Mouse (Mus musculus) heart, adult 18-20 months (tissue): ENCODE measurements around the gene Hbq1a. TPM values are rescaled to one million over a fixed set of nuclear protein-coding genes. Genes with fewer than 3 reads are reported as not detected.
"Not testable (repeated sequence)": the region's sequence is repeated elsewhere in the genome, so short reads cannot be mapped to it uniquely, and the experiment has no call there.

Source experiments
- DNase-seq, 2 experiments: peaks; one replicate each; pipeline ENCODE4 v3.0.0; 2021 to 2022; ENCODE audit warnings: mixed read lengths in 1 of 2
- long read RNA-seq, 2 experiments: library from polyadenylated mRNA; stranded (forward); transcript quantifications; one replicate each; pipeline ENCODE4 v2.0.0; 2021
- total RNA-seq, 2 experiments: library from RNA; stranded (reverse); gene quantifications; 2 replicates each; pipeline ENCODE4 v1.2.3; 2021

Gene Hbq1a
- total RNA-seq: 1 to 10 TPM in 1 of 2 experiments, under 1 TPM in 1; 0.87 to 1.2 TPM
- long read RNA-seq, experiment 1: 0 reads
- long read RNA-seq, experiment 2: 0 reads

DNA sequence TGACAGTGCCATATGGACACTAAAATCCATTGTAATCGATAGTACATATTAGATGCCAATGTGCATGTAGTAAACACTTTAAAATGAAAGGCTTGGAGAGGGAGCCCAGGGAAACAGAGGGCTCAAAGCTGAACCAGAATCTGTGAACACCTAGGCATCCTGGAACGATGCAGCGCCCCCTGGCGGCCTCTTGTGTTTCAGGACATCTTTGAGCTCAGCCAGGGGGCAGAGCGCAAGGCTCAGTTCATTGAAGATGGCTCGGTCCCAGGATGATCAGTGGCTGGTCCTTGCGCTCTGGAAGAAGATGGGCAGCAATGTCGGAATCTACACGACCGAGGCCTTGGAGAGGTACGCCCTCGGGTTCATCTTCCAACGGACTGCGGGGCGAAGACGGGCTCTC, at the start of gene Hbq1a:
Gene Hbq1a (plus strand): TSS at position 205 of the 400 bp plus-strand sequence.
- peak; percentile 43 to 74 for DNase-seq

DNA sequence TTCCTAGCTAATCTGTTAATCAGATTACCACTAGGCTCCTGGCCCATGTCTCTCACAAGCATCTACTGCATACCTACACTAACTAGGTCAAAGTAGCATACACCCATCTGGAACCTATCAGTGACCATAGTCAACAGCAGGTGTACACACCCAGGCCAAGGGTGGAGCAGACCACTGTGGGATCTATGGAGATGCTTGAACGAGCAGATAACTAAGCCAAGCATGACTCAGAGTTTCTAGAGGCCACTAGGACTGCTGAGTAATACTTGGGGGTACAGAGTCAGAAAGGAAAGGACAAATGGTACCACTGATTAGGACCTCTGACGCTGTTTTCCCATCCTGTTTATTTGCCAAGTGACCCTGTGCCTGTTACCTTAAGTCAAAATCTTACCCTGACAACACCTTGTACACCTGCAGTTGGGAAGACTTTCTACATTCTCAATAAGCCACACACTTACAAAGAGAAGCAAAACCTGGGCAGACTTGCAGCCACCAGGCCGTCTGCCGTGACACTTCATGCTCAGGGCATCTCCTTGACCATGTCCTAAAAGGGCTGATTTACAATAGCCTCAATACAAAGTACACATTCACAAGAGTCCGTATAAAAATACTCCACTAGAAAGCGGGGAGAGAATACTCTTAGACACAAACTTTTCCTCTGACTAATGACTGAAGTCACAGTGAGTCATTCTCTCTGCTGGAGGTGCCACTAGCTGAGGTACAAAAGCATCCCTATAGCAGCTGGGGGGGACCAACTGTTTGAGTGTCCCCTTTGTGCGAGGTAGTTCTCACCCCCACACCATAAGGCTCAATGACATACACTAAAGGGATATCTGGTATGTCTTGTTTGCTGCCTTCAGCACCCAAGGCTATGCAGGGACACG, 48.7 kb upstream of the Hbq1a start:
- DNase-seq: no peak

DNA sequence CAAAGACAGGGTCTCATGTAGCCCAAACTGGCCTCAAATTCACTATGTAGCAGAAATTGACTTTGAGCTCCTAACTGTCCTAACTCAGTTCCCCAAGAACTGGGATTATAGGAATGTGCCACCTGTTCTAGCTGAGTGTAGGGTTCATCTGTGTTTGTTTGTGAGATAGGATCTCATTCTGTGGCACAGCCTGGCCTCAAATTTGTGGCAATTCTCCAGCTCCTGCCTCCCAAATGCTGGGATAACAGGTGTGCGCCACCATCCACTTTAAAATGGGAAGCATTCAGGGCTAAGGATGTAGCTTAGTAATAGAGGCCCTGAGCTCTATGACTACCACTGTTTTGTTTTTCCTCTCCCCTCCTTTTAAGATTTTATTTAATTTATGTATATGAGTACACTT, 46.7 kb upstream of the Hbq1a start:
- no peak for DNase-seq

DNA sequence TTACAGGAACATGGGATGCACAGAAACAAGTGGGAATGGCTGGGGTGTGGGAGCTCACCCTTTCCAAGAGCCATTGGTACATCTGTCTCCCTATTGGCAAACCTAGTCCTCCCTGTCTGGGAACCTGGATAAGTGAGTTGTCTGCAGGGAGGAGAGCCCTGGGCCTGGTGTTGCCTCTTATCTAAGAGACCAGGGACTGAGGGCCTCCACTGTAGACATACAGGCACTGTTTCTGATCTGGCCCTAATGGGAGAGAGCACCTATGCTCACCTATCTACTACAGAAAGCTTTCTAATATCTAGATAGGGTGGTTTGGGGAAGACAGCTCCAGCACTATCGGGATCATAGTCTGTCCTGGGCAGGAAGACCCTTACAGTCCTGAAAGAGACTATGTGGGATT, 43.7 kb upstream of the Hbq1a start:
- no peak for DNase-seq

DNA sequence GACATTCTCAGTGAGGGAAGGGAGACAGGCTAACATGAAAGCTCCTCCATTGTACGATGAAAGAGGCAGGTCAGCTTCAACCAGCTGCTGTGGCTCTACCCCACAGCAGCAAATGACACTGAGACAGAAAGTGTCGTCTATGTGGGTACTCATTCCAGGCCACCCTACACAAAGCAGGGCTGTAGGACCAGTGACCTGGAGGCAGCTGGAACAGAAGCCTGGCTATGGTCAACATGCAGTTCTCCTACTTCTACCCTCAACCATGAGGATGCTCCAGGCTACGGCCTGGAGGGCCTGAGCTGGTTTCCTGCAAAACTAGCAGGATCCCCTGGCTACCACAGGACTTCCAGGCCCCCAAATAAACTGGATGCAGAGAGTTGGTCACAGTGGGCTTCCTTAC, 43.3 kb upstream of the Hbq1a start:
- no peak for DNase-seq

DNA sequence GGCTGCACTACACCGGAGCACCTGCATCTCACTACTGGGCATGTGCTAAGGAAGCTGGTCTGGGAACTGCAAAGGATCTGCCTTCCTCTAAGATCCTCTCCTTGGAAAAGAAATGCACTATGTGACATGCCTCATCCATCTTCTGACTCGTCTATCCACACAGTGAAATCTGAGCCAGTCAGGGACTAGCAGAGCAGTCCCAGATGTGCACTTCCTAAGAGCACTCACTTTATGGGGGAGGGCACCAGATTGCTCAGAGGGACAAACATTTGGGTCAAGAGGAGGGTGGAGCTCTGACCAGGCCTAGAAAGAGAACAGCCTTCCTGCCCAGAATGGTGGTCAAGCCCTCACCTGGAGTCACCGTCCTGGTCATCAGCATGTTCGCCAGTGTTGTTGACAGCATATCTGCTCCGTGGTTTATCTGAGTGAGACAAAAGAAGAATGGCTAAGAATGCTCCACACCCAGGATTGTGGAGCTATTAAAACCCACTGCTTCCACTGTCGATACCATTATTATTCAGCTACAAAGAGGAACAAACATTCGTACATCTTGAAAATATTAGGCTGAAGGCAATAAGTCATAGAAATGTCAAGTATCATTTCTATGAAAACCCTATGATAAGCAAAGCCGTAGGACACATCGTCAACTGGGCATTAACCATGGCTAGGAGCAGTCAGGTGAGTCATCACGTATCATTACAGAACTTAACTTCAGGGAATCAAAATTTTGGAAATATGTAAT, 37.0 kb upstream of the Hbq1a start:
- DNase-seq: no peak

DNA sequence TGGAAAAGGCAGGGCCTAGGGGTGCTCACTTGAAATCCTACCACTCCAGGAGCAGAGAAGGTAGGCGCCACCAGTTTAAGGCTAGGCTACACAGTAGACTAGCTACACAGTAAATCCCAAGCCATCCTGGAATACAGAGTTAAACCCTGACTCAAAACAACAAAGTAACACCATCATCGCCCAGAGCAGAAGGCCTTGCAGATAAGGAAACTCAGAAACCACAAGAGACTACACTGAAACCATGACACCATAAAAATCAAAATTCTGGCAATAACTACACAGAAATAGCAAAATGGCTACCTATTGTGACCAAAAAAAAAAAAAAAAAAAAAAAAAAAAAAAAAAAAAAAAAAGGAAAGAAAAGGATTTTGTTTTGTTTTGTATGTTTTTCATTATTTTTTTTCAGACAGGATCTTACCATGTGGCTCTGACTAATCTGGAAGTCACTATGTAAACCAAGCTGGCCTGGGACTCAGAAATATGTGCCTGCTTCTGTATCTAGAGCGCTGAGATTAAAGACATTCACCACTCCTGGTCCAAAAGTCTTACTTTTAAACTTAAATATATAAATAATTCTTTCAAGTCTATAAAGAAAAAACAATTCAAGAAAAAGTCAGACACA, 34.6 kb upstream of the Hbq1a start:
- no peak for DNase-seq

DNA sequence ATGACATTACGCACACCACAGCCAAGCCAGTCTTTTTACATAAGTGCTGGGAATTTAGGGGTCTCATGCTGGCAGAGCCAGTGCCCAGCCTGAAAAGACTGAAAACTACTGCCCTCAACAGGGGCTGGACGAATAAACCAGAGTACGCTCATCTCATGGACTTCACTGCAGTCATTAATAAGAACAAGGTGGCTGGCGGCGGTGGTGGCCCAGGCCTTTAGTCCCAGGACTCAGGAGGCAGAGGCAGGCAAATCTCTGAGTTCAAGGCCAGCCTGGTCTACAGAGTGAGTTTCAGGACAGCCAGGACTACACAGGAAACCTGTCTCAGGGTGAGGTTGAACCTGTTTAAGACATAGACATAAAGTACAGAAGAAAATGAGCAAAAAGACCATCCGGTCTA, 33.7 kb upstream of the Hbq1a start:
- DNase-seq: no peak

DNA sequence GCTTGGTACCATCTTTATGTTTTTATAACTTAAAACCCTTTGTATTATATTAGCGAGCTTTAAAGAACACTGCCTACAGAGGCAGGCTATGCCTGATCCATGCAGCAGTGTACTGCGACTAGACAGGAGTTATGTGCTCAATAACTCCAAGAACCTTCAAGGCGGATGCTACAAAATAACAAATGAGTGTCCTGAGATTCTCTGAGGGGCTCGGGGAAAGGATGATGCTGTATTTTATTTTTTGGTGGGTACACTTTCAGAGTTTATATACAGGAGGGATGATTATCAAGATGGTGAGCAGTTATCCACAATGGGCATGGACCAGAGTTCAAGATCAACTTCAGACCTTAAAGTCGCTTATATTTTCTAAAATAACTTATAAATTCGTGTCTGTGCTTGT, 33.1 kb upstream of the Hbq1a start:
- no peak for DNase-seq

DNA sequence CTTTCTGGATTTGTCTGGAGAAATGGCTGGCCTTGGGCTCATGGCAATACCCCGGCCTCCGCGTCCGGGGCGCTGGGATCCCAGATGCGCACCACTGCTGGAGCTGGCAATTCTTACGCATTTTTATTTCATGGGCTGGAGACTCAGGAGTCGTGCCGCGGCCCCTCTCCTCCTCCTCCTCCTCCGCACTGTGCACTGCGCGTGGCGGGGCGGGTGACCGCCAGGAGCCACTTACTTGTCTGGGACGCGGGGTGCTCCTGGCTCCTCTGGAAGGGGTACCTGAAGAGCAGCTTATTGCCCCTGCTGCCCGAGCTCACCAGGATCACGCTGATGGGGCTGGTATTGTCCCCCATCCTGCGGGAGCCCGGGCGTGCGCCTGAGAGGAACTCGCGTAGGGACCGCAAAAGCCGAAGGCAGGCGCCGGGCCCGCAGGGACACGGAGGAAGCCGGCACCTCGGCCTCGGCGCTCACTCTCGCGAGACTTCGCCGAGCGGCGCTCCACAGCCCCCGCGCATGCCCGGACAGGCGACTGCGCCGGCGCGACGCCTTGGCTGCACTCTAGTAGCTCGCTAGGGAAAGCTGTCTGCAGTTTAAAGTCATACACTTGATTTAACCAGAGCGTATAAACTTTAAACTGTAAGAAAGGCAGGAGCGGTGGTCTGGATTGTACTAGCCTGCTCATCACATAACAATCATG, 32.5 kb upstream of the Hbq1a start, which contains the start of gene Nprl3:
Gene Nprl3 (minus strand): TSS at position 520 of the 697 bp plus-strand sequence.
- peak; percentile 96 to 97 for DNase-seq

DNA sequence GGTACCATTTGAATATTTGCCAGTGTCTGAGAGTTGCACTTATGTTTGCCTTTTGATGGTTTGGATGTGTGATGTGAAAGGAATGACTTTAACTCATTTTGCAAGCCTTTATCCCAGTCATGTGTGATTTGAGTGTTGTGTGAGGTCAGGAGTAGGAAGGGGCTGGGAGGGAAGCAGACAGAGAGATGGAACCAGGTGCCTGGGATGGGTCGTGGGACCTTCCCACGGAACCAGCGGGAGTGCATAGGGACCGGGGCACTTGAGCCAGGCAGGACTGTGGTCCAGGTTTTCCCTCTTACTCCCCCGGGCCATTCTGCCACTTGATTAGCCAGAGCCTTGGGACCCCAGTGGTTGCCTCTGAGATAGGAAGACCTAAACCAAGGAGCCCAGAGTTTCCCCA, 31.9 kb upstream of the Hbq1a start:
- DNase-seq: no peak

DNA sequence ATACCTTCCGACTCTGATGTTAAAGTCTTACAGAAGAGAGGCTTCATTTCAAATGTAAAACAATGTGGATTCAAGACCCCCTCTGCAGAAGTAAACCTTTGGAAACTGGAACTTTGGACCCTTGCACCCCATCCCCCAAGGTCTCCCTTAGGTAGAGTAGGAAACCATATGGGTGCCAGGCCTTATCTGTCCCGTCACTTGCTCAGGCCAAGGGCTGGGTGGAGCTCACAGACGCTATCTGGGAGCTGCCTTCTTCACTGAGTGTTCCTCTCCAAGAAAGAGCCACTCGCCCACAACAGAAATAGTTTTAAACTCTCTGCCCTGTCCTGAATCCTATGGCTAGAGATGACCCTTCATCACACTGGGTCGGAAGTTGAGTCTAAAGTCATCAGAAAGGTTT, 30.9 kb upstream of the Hbq1a start:
- no peak for DNase-seq

DNA sequence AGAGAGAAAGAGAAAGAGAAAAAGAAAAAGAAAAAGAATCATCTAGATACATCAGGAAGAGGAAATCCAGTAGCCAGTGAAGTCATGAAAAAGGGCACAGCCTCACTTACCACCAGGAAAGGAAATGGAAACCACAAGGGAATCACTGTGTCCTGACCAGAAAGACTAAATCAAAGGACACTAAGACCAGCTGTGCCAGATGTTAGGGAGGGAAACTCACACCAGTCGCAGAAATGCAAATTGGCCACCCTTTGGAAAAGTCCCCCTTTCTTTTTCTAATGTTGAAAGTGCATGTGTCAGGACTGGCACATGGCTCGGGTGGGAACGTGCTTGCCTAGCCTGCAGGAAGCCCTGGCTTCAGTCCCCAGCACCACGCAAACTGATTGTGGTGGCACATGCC, 28.7 kb upstream of the Hbq1a start:
- DNase-seq: no peak

DNA sequence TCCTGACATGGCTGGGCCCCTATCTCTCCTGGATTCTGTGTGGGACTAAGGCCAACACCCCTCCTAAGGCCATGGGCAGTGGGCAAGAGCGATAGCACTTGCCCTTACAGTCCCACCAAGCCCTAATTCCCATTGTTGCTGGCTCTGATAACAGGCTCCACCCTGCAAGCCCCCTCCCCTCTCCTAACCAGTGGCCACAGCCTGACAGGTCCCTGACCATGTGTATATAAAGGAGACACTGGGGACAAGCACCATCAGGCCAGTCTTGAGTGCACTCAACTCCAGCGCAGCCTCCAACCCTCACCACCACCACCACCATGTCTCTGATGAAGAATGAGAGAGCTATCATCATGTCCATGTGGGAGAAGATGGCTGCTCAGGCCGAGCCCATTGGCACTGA, 23.5 kb upstream of the Hbq1a start, which contains the start of gene Hba-x:
Gene Hba-x (plus strand): TSS at position 54 of the 400 bp plus-strand sequence.
- DNase-seq: no peak

DNA sequence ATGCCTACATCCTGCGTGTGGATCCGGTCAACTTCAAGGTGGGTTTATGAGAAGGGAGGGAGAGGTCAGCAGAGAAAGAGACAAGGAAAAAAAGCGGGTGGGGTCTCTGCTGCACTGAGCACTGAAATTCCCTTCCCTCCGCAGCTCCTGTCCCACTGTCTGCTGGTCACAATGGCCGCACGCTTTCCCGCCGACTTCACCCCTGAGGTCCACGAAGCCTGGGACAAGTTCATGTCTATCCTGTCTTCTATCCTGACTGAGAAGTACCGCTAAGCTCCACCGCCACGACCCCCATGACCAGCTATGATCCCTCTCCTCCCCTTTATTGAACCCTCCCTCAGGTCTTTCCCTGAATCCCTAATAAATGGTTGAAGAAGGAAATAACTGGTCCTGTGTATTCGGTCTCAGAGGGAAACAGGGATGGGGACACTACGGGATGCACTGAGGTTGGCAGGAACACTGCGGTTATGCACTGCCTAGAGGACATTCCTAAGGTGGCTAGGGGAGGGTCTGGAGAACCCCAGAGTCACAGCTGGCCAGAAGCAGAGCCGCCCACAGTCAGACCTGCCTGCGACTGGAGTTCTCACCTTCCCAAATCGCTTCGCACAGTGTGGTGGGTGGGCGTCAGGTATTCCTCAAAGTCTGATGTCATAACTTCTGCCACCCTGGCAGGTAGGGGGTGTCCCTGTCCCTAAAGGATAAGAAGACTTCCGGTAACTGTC, 22.0 kb upstream of the Hbq1a start:
- no peak for DNase-seq

DNA sequence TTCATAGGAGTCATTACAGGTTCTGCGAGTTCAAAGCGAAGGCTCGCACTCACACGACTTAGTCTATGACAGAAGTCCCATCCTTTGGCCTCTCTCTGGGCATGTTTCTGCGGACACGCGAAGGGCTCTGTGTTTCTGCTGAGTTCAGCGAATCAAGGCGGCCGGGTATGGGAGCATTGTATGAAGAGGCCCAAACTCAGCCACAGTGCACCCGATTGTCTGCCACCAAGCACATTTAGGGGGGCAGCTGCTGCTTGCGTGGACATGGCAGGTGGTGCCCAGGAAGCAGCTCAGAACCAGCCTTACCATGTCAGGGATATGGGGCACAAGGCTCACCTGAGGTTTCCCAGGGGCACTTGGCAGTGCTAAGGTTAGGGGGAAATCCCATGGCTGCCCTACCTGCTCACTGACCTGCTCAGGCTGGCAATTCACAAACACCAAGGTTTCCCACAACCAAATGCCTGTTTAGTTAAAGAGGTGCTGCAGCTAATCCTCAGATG, 21.4 kb upstream of the Hbq1a start:
- no peak for DNase-seq

DNA sequence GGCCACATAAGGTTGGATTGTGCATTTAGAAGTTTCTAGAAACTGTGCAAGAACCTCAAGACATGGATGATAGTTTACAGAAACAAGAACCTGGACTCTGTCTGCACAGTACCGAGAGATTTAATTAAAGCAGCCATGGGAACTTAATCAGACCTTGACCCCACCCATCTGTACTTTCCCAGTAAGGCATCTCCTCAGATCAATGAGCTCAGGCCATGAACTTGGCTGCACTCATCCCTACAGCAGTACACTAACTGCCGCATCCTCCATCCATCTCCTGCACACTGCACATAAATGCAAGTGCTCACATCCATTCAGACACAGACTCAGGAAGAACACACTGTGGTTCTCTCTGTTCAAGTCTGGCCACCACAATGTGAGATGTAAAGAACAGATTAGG, 19.2 kb upstream of the Hbq1a start:
- no peak for DNase-seq

DNA sequence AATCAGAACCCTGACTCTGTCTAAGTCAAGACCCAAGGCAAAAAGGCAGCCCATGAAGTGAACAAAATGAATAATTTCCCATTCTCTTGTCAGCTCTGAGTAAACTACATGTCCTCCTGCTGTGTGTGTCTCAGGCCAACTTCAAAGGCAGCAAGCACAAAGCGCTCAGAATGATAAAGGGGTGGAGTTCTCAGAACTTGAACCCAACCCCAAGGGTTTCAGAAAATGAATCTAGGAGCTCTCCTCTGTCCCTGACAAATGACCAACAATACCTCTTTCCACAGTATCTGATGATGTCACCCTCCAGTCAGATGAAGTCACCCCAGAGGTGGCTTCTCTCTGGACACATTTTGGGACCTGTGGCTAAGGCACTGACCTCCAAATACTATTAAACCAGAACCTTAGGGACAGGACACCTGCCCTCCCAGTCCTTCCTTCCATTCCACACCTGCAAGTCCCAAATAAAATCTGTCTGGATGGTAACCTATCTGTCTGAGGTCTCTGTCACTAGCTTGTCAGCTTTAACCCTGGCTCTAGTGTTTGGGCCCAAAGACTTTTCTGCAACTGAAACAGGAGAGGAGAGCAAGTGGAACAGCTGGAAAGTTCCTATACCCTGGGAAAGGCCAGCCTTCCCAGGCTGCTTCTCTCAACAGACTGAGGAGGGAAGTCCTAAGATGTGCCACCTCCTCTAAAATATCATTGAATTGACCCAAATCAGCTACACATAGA, 18.3 kb upstream of the Hbq1a start:
- DNase-seq: no peak

DNA sequence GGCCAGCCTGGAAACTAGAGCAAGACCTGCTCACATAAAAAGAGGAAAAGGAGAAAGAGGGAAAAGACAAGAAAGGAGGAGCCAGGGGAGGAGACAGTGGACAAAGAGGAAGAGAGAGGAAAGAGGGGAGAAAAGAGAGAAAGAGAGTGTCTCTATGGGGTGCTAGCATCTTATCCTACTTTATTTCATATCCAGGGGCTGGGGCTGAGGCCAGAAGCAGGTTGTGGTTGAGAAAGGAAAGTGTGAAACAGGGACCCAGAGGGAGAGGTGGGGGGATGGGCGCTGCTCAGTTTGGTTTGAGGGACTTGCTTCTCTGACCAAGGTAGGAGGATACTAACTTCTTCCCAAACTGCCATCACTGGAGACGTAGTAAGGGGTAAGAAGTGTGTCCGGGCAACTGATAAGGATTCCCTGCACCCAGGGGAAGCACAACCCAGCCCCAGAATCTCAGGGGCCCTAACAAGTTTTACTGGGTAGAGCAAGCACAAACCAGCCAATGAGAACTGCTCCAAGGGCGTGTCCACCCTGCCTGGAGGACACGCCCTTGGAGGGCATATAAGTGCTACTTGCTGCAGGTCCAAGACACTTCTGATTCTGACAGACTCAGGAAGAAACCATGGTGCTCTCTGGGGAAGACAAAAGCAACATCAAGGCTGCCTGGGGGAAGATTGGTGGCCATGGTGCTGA, 16.6 kb upstream of the Hbq1a start, which contains the start of gene Hba-a1:
Gene Hba-a1 (plus strand): TSS at position 421 of the 687 bp plus-strand sequence.
- DNase-seq: not testable (repeated sequence)

DNA sequence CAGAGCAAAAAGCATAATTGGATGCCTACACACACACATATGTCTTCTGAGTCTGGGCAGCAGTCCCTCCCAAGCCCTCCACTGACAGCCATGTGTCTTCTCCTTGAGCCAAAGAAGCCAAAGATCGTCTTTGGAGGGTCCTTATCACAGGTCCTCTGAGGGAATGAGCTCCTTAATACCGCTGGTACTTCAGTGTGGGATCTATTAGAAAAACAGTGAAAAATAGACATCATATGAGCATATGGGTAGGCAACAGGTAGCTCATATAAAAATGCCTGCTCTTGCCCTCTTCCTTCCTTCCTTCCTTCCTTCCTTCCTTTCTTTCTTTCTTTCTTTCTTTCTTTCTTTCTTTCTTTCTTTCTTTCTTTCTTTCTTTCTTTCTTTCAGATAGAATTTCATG, 15.3 kb upstream of the Hbq1a start:
- not testable (repeated sequence) for DNase-seq
